Mouse (Mus musculus): ENCODE measurements at regions not wholly inside any gene's neighbourhood (a gene's known extent, or its start where the extent isn't known, plus 50 kb on each side); places are given as distances from the start of the nearest gene placed in this dataset.

- DNase-seq (ENCODE audit: low read depth), result no peak
Observed at GRCm38 (mm10) chr6:135627928-135628327, 265.6 kb downstream of the Emp1 start.

GRCm38 (mm10) chr6:135629236-135629635 is 266.9 kb downstream of the Emp1 start:
- DNase-seq (ENCODE audit: low read depth), result no peak

- DNase-seq (ENCODE audit: low read depth), result no peak
Observed at GRCm38 (mm10) chr6:135632671-135633070, 270.3 kb downstream of the Emp1 start.

GRCm38 (mm10) chr6:135636648-135637047 is 274.3 kb downstream of the Emp1 start:
- DNase-seq (ENCODE audit: low read depth), result no peak

- DNase-seq (ENCODE audit: low read depth), result no peak
Observed at GRCm38 (mm10) chr6:135642711-135643110, 280.4 kb downstream of the Emp1 start.

- no peak for DNase-seq (ENCODE audit: low read depth)
Observed at GRCm38 (mm10) chr6:135646177-135646576, 283.8 kb downstream of the Emp1 start.

- DNase-seq (ENCODE audit: low read depth), result no peak
Observed at GRCm38 (mm10) chr6:135653002-135653401, 290.7 kb downstream of the Emp1 start.

- DNase-seq (ENCODE audit: low read depth), result no peak
Observed at GRCm38 (mm10) chr6:135662386-135662785, 300.0 kb downstream of the Emp1 start.

- no peak for DNase-seq (ENCODE audit: low read depth)
Observed at GRCm38 (mm10) chr6:135662801-135663537, 300.6 kb downstream of the Emp1 start.
